ENCODE assay signal across 1 mouse cellular context in the genomic region with DNA sequence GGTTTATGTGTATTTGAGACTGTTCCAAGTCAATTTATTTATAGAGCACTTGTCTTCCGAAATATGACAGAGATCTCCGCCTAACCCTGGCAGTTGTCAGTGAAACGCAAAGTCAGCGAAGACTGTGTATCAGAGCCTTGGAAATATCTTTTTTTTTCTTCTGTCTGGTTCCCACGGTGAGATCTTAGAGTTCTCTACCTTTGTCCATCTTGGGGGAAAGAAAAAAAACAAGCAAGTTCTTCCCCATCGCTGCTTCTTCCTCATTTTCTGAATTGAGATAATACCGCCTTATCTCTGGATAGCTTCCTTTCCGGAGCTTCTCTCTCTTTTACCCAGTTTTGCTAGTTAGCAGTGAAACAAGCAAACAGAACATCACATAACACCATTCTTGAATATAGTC.
TF ChIP-seq lines count a peak whose summit lies in the region.

No protein-coding gene starts in this region.

TF ChIP-seq in MEL, 35 proteins besides CTCF, POLR2A, EP300 and RAD21 (continued from another document):
- TF ChIP-seq GATA1 (IDR thresholded peaks at IDR 0.05; ENCODE audit: low read depth, low read length) (peak; percentile 98), UBTF (IDR thresholded peaks at IDR 0.05; ENCODE audit: borderline replicate concordance, insufficient read depth, low read depth, low read length) (no peak), HCFC1 (IDR thresholded peaks at IDR 0.05; ENCODE audit: low read depth, low read length) (no peak; the same call in 1 of the 2 replicates), RCOR1 (IDR thresholded peaks at IDR 0.05; ENCODE audit: low read depth, low read length) (peak; percentile 89), NELFE (IDR thresholded peaks at IDR 0.05; ENCODE audit: low read depth, low read length) (no peak), BHLHE40 (IDR thresholded peaks at IDR 0.05; ENCODE audit: borderline replicate concordance, low read depth, low read length) (peak; percentile 19; the same call in 1 of the 2 replicates), ETS1 (IDR thresholded peaks at IDR 0.05; ENCODE audit: low read depth, low read length) (peak; percentile 95), MEF2A (IDR thresholded peaks at IDR 0.05; ENCODE audit: extremely low read depth, insufficient replicate concordance, low read depth, low read length, poor library complexity, severe bottlenecking) (peak; percentile 84; the same call in 1 of the 2 replicates), SIN3A (IDR thresholded peaks at IDR 0.05; ENCODE audit: low read length) (peak; percentile 82; the same call in 1 of the 2 replicates), MXI1 (IDR thresholded peaks at IDR 0.05; ENCODE audit: low read depth, low read length) (peak; percentile 40; the same call in 1 of the 2 replicates), TAL1 (IDR thresholded peaks at IDR 0.05; ENCODE audit: low read length) (peak; percentile 49), CHD1 (IDR thresholded peaks at IDR 0.05; ENCODE audit: low read depth, low read length) (no peak), MAFK (IDR thresholded peaks at IDR 0.05; ENCODE audit: borderline replicate concordance, low read depth, low read length) (peak; percentile 66), MAZ (IDR thresholded peaks at IDR 0.05; ENCODE audit: low read depth, low read length) (peak; percentile 67; the same call in 1 of the 2 replicates), ELF1 (IDR thresholded peaks at IDR 0.05; ENCODE audit: low read depth, low read length) (peak; percentile 68), ZNF384 (IDR thresholded peaks at IDR 0.05; ENCODE audit: low read depth, low read length) (peak; percentile 94), TCF12 (IDR thresholded peaks at IDR 0.05; ENCODE audit: low read depth, low read length) (peak; percentile 68), MYC (IDR thresholded peaks at IDR 0.05; ENCODE audit: low read depth, low read length) (peak; percentile 71)
